Mouse (Mus musculus) small intestine, adult 2 months (tissue): ENCODE data around the gene Pde8b. TPM values are rescaled to one million over a fixed set of nuclear protein-coding genes. Genes with fewer than 3 reads are reported as not detected.

Experiments
- H3K27ac ChIP-seq: fragments of 200-500 bp; 2 replicates; pipeline ENCODE4 v1.5.1; 2012; ENCODE audit warnings: low read depth, low read length, control low read depth, inconsistent platforms; ENCODE audit not compliant: insufficient read depth
- H3K27me3 ChIP-seq: fragments of 200-500 bp; 2 replicates; pipeline ENCODE4 v1.6.1; 2012; ENCODE audit warnings: mild to moderate bottlenecking, moderate library complexity, low read length, inconsistent platforms; ENCODE audit not compliant: control insufficient read depth, insufficient read depth
- H3K36me3 ChIP-seq: fragments of 200-500 bp; 2 replicates; pipeline ENCODE4 v1.6.1; 2012; ENCODE audit warnings: mild to moderate bottlenecking, low read length, control low read depth, inconsistent platforms; ENCODE audit not compliant: control insufficient read depth, insufficient read depth
- H3K4me1 ChIP-seq: fragments of 200-500 bp; 2 replicates; pipeline ENCODE4 v1.6.1; 2012; ENCODE audit warnings: low read length, inconsistent platforms, mixed read lengths; ENCODE audit not compliant: control insufficient read depth, insufficient read depth, insufficient read length
- H3K4me3 ChIP-seq: fragments of 200-500 bp; 2 replicates; pipeline ENCODE4 v1.5.1; 2012; ENCODE audit warnings: low read depth, mild to moderate bottlenecking, control low read depth, inconsistent platforms, low read length, moderate library complexity
- CTCF ChIP-seq: fragments of 200-500 bp; IDR thresholded peaks from 2 replicates; pipeline ENCODE4 v1.5.1; 2012; ENCODE audit warnings: low read depth, mild to moderate bottlenecking, control low read depth, inconsistent platforms, low read length, moderate library complexity, mixed read lengths; ENCODE audit not compliant: insufficient replicate concordance, insufficient read length; ENCODE audit errors: extremely low read depth
- POLR2A ChIP-seq: fragments of 200-500 bp; IDR thresholded peaks from 2 replicates; pipeline ENCODE4 v1.6.1; 2012; ENCODE audit warnings: low read depth, mild to moderate bottlenecking, control low read depth, inconsistent platforms, low read length, moderate library complexity
- WGBS: fragments of 180-500 bp; shearing (Covaris S2); methylation state at CpG from one replicate; pipeline ENCODE4 v1.1.7; 2018; 5-methylcytosine and 5-hydroxymethylcytosine counted together
- polyA plus RNA-seq: library from polyadenylated mRNA; depleted of rRNA; stranded (reverse); fragments of >200 nt; gene quantifications from 2 replicates; pipeline ENCODE4 v1.2.3, GENCODE M21; 2012

Gene Pde8b
- polyA plus RNA-seq, 1 experiment, result 4.8 TPM

DNA sequence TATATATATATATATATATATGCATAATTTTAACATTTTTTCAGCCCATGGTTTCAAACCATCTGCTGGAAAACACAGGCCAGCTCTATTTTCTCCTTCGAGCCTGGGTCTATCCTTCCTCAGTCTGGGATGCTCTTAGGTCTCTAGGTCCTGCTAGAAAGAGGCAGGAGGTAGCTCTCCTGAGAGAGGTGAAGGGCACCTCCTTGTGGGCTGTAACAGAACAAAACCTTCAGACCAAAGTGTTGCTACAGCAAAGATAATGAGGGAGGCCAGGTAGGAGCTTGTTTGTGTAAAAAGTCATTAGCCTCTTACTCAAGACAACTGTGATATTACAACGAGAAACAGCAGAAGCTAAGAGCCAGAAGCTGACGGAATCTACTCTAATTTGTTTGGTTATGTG lies 140.6 kb downstream of the Pde8b start:
- no peak overlapping the region for H3K4me3 ChIP-seq
- H3K4me1 ChIP-seq, result peaks cover 9% of the 10 kb centered on the region; the same call in 1 of the 2 replicates
- 58% methylated on average over 3 of the region's 3 CpGs for WGBS
- H3K27ac ChIP-seq, result no peak overlapping the region
- TF ChIP-seq CTCF (no peak), POLR2A (no peak)
- no peaks in the 10 kb centered on the region for H3K27me3 ChIP-seq
- H3K36me3 ChIP-seq, result no peaks in the 10 kb centered on the region

DNA sequence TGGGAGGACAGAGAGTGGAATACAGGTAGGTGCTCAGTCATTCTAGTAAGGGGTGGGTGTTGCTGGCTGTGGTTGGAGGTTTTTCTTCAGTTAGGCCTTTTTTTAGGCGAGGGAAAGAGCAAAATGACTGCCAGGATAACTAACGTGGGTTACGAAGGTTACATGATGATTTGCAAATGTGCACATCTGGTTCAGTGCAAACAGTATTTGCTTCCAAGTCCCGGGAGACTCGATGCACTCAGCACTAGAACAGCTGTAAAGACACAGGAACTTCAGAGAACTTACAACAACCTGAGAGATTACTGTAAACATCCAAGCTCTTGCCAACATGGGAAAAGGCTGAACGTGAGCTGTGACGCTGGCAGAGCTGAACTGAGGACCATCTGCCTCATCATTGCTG lies 142.1 kb downstream of the Pde8b start:
- TF ChIP-seq CTCF, result no peak
- no peak for TF ChIP-seq POLR2A
- Histone ChIP-seq H3K4me1 (peaks cover under 1% of the 10 kb centered on the region; the same call in 1 of the 2 replicates), H3K36me3 (no peaks in the 10 kb centered on the region), H3K27me3 (no peaks in the 10 kb centered on the region), H3K4me3 (no peak overlapping the region), H3K27ac (no peak overlapping the region)
- WGBS, result 68% methylated on average over 7 of the region's 7 CpGs

DNA sequence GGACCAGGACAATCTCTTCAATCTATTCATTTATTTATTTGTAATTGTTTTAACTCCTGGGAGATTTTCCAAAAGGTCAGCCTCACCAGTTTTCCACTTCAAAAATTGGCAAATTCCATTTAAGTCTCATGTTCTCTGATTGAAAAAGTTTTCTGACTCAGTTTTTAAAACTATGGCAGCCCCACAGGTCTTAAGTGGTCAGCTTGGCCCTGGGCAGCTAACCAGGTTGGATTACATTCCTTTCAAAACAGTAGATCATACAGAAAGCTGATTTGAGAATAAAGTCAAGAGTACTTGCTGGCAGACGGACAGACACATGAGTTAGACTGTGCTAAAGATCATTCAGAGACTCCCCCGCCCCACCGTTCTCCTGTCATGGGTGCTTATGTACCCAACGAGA lies 145.3 kb downstream of the Pde8b start:
- no peak overlapping the region for H3K27ac ChIP-seq
- peaks cover 3% of the 10 kb centered on the region; the same call in 1 of the 2 replicates for H3K36me3 ChIP-seq
- no peak for TF ChIP-seq POLR2A
- TF ChIP-seq CTCF, result no peak
- 84% methylated on average over 4 of the region's 4 CpGs for WGBS
- H3K4me3 ChIP-seq, result no peak overlapping the region
- H3K27me3 ChIP-seq, result no peaks in the 10 kb centered on the region
- H3K4me1 ChIP-seq, result no peaks in the 10 kb centered on the region

DNA sequence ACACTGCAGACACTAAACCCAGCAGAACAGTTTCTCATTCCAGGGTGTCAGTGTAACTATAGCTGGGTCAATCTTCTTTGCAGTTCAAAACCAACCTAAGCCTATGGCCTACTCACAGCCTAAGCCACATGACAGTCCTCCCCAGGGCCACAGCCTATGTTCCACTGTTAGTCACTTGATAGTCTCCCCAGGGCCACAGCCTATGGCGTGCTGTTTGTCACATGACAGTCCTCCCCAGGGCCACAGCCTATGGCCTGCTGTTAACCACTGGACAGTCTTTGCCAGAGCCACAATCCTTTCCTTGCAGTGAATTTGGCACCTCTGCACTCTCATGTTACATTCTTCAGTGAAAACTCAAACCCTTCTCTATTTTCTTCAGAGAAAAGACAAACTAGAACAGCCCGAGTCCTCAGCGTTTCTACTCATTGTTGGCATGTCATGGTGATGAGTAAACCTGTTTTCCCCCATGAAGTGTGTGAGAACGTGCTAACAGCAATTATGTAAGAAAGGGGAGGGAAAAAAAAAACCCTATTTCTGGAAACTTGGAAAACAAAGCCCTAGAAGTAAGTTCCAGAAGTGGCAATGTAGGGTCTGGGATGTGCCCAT lies 147.0 kb downstream of the Pde8b start:
- 81% methylated on average over 4 of the region's 4 CpGs for WGBS
- Histone ChIP-seq H3K27me3 (no peaks in the 10 kb centered on the region), H3K4me1 (no peaks in the 10 kb centered on the region), H3K4me3 (no peak overlapping the region), H3K36me3 (peaks cover 3% of the 10 kb centered on the region; the same call in 1 of the 2 replicates), H3K27ac (no peak overlapping the region)
- TF ChIP-seq CTCF (no peak), POLR2A (no peak)

GRCm38 (mm10) chr13:95101315-95101714 lies 148.8 kb downstream of the Pde8b start:
- Histone ChIP-seq H3K27ac (no peak overlapping the region), H3K27me3 (no peaks in the 10 kb centered on the region), H3K4me3 (no peak overlapping the region), H3K36me3 (peaks cover 3% of the 10 kb centered on the region; the same call in 1 of the 2 replicates), H3K4me1 (no peaks in the 10 kb centered on the region)
- TF ChIP-seq POLR2A (no peak), CTCF (no peak)
- 86% methylated on average over 8 of the region's 8 CpGs for WGBS

DNA sequence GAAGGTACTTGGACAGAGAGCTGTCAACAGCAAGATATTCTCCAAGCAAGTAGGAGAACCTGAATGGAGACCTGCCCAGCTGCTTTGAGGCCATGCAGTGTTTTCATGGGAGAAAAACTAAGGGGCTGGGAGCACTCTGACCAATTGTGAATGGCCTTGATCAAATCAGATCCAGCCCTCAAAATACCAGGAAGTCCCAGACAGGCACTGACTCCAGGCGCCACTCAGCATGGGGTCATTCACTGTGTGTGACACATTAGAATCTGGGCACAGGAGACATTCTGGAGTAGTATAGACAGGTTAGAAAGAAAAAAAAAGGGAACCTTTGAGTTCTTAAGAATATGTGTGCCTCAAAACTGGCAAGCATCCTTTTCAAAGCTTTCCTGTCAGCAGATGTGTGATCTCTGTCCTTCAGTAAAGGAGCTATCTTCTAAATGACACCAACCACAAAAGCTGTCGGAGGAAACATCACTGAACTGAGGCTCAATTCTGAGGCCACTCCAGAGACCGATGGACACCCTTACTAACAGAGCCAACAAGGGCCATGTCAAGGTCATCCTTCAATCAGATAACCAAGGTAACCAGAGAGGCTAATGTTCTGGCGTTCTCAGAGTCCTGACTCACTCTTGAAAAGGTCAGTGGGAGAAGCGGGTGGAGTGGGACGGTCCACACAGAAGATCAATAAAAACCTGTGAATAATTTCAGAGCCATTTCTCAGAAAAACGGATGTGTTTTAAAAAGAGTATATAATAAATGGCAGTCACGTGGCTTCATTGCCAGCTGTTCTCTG lies 151.0 kb downstream of the Pde8b start:
- 82% methylated on average over 8 of the region's 8 CpGs for WGBS

GRCm38 (mm10) chr13:95096646-95097045 lies 153.5 kb downstream of the Pde8b start:
- Histone ChIP-seq H3K27ac (no peak overlapping the region), H3K4me1 (no peaks in the 10 kb centered on the region), H3K27me3 (no peaks in the 10 kb centered on the region), H3K4me3 (no peak overlapping the region), H3K36me3 (peaks cover 3% of the 10 kb centered on the region; the same call in 1 of the 2 replicates)
- 86% methylated on average over 3 of the region's 3 CpGs for WGBS
- TF ChIP-seq CTCF (no peak), POLR2A (no peak)

More for the DNA sequence above, 151.0 kb downstream of the Pde8b start:
- Histone ChIP-seq H3K27ac (no peak overlapping the region), H3K4me1 (no peaks in the 10 kb centered on the region), H3K4me3 (no peak overlapping the region), H3K27me3 (no peaks in the 10 kb centered on the region), H3K36me3 (peaks cover 3% of the 10 kb centered on the region; the same call in 1 of the 2 replicates)
- no peak for TF ChIP-seq CTCF
- no peak for TF ChIP-seq POLR2A
